Mouse (Mus musculus) C2C12 (cell line): ENCODE results near the gene Ttll4. TPM values are rescaled to one million over a fixed set of nuclear protein-coding genes. Genes with fewer than 3 reads are reported as not detected.

Experiments used
- H3K27me3 ChIP-seq: one replicate; pipeline ENCODE4 v1.6.1; 2011; ENCODE audit not compliant: control insufficient read depth, insufficient read depth, insufficient read length
- H3K36me3 ChIP-seq: one replicate; pipeline ENCODE4 v1.6.1; 2011; ENCODE audit not compliant: control insufficient read depth, insufficient read depth
- H3K4me3 ChIP-seq: one replicate; pipeline ENCODE4 v1.5.1; 2011; ENCODE audit warnings: mild to moderate bottlenecking, control low read depth; ENCODE audit not compliant: poor library complexity, insufficient read depth, severe bottlenecking
- H3K79me2 ChIP-seq: one replicate; pipeline ENCODE4 v1.6.1; 2011; ENCODE audit not compliant: control insufficient read depth, insufficient read depth
- H3K79me3 ChIP-seq: one replicate; pipeline ENCODE4 v1.6.1; 2011; ENCODE audit warnings: low read depth, control low read depth
- H3ac ChIP-seq: one replicate; pipeline ENCODE3; 2011; ENCODE audit warnings: low read depth; ENCODE audit not compliant: control insufficient read depth, insufficient read length
- CEBPB ChIP-seq: IDR thresholded peaks from one replicate; pipeline ENCODE4 v1.6.1; 2011; ENCODE audit warnings: low read depth, mild to moderate bottlenecking, control low read depth, moderate library complexity
- CTCF ChIP-seq: IDR thresholded peaks from one replicate; pipeline ENCODE4 v1.5.1; 2011; ENCODE audit not compliant: control insufficient read depth, insufficient read depth, insufficient read length
- FOSL1 ChIP-seq: IDR thresholded peaks from one replicate; pipeline ENCODE4 v1.8.0; 2011; ENCODE audit warnings: mild to moderate bottlenecking, low read length; ENCODE audit not compliant: poor library complexity, insufficient read depth, severe bottlenecking
- MAX ChIP-seq: IDR thresholded peaks from one replicate; pipeline ENCODE4 v1.6.1; 2011; ENCODE audit warnings: mild to moderate bottlenecking, control low read depth
- MYOD1 ChIP-seq: IDR thresholded peaks from one replicate; pipeline ENCODE4 v1.6.1; 2011; ENCODE audit warnings: low read depth; ENCODE audit not compliant: control insufficient read depth, insufficient read length
- MYOG ChIP-seq: IDR thresholded peaks from one replicate; pipeline ENCODE4 v1.6.1; 2011; ENCODE audit not compliant: control insufficient read depth, insufficient read length; ENCODE audit errors: extremely low read depth
- USF1 ChIP-seq: IDR thresholded peaks from one replicate; pipeline ENCODE4 v1.6.1; 2011; ENCODE audit warnings: low read depth, mild to moderate bottlenecking, control low read depth, moderate library complexity
- polyA plus RNA-seq: library from polyadenylated mRNA; unstranded; fragments of >200 nt; fragmentation: generic; extraction: Trizol; gene quantifications from one replicate; pipeline ENCODE4 v1.2.1, GENCODE M21; 2012; ENCODE audit warnings: missing spikeins

Gene Ttll4
- polyA plus RNA-seq, 1 experiment = 7.6 TPM

DNA sequence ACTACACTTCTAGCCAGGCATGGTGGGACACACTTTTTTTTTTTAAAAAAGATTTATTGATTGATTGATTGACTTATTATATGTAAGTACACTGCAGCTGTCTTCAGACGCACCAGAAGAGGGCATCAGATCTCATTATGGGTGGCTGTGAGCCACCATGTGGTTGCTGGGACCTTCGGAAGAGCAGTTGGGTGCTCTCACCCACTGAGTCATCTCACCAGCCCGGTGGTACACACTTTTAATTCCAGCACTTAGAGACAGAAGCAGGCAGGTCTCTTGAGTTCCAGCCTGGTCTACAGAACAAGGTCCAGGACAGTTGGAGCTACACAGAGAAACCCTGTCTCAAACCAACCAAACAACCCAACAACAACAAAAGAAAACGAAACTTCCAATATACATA lies 50.5 kb downstream of the Ttll4 start:
- TF ChIP-seq FOSL1 (no peak), CEBPB (no peak), CTCF (no peak), MYOD1 (no peak), MAX (no peak), MYOG (no peak), USF1 (no peak)
- no peaks in the 10 kb centered on the region for H3K79me2 ChIP-seq

DNA sequence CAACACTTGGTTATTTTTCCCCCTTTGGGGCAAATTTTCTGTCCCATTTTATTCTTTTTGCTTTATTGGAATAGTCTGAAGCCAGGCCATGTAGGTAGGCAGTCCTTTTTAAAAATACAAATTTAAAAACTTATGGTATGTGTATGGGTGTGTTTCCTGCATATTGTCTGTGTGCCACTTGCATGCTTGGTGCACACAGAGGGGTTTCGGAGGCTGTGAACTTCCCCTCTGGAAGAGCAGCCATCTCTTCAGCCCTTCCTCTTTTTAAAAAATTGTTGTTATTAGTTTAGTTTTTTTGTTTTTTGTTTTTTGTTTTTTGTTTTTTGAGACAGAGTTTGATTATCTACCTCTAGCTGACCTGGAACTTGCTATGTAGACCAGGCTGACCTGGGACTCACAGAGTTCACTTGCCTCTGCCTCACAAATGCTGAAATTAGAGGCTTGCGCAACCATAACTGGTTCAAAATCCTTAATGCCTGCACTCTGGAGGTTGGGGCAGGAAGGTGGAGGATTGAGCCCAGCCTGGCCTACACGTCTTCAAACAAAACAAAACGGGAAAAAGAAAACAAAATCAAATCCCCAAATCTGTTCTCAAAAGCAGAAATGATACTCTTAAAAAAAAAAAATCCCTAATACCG lies 51.0 kb downstream of the Ttll4 start:
- no peaks in the 10 kb centered on the region for H3K79me2 ChIP-seq
- H3K27me3 ChIP-seq = no peaks in the 10 kb centered on the region
- H3K4me3 ChIP-seq = no peak overlapping the region
- H3K79me3 ChIP-seq = no peaks in the 10 kb centered on the region
- H3ac ChIP-seq = no peak overlapping the region
- H3K36me3 ChIP-seq = no peaks in the 10 kb centered on the region
- no peak for TF ChIP-seq USF1
- TF ChIP-seq MYOG = no peak
- TF ChIP-seq CEBPB = peak; percentile 58

More for the DNA sequence above, 50.5 kb downstream of the Ttll4 start:
- H3ac ChIP-seq = no peak overlapping the region
- H3K36me3 ChIP-seq = no peaks in the 10 kb centered on the region
- H3K79me3 ChIP-seq = no peaks in the 10 kb centered on the region
- H3K4me3 ChIP-seq = no peak overlapping the region
- H3K27me3 ChIP-seq = no peaks in the 10 kb centered on the region

DNA sequence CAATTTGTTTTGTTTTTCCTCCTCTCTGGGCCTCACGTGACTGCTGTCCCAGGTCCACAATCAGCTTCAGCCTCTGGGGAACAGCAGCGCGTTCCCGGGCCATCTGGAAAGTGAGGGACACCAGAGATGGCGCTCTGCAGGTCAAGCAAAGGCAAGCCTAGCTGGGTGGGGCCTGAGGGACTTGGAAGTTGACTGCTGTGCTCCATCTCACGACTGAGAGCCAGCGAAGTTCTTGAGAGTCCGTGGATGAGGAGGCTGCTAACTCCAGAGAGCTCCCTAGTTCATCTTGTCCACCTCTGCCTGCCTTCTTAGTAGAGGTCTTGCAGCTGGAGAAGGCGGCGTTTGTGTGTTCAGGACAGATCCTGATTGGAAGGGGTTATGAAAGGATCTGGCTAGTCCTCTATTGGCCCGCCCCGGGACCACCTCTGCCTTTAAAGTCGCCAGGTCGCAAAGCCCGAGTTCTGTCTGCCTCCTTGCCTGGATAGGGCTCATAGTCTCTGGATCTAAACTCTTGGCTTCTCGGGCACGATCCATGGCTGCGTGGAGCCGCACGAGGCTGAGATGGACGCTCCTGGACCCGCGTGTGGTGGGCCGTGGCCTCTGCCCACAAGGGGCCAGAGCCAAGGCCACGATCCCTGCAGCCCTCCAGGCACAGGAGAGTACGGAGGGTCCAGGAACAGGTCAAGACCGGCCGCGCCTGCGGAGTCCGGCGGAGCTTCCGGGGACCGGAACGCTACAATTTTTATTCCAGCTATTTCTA lies 51.7 kb downstream of the Ttll4 start, which contains the start of gene Cyp27a1:
TSS of gene Cyp27a1 (plus strand) at position 476 of the 760 bp plus-strand sequence.
- TF ChIP-seq USF1 (peak; percentile 70), CTCF (no peak), MAX (no peak), MYOD1 (no peak)
- no peaks in the 10 kb centered on the region for H3K79me3 ChIP-seq

DNA sequence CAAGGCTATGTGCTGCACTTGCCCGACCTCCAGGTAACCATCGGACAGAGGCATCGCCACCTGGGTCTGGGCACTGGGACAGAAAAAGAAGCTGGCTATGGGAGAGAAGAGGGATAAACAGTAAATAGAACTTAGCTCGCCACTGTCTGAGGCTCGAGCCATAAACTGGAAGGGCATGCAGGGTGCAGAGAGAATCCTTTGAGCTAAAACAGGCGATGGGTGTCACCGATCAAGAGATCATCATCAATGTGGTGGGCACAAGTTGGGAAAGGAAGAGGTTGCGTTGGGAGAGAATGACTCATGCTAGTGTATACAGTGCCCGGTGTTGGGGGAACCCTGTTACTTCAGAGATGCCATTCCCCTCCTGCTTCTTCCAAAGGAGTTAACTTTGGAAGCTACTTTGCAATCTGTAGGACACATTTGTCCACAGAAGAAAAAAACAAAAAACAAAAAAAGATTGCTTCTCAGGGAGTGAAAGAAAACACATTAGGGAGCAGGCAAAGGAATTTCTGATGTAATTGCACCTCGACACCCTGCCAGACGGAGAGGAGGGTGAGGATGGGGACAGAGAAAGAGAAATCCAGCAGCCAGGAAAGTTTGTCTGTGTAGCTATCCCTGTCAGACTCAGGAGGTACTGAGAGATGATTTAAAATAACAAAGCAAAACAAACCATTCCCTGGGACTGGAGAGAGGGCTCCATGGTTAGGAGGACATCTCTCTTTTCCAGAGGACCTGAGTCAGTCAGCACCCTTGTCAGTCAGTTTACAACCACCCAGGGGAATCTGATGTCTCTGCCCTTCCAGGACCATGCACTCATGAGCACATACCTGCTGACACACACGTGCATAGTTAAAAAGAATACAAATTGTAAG lies 52.5 kb downstream of the Ttll4 start:
- H3K79me2 ChIP-seq = no peaks in the 10 kb centered on the region
- no peak overlapping the region for H3ac ChIP-seq
- no peaks in the 10 kb centered on the region for H3K79me3 ChIP-seq
- no peaks in the 10 kb centered on the region for H3K36me3 ChIP-seq
- no peaks in the 10 kb centered on the region for H3K27me3 ChIP-seq
- TF ChIP-seq MYOD1 (no peak), USF1 (no peak), CEBPB (no peak), MAX (no peak), FOSL1 (no peak), CTCF (no peak), MYOG (no peak)
- no peak overlapping the region for H3K4me3 ChIP-seq

More for the DNA sequence above, 51.7 kb downstream of the Ttll4 start, which contains the start of gene Cyp27a1:
- H3K36me3 ChIP-seq = no peaks in the 10 kb centered on the region
- H3K79me2 ChIP-seq = no peaks in the 10 kb centered on the region
- H3K4me3 ChIP-seq = no peak within 1 kb of the TSS
- H3ac ChIP-seq = no peak within 1 kb of the TSS
- H3K27me3 ChIP-seq = no peaks in the 10 kb centered on the region

DNA sequence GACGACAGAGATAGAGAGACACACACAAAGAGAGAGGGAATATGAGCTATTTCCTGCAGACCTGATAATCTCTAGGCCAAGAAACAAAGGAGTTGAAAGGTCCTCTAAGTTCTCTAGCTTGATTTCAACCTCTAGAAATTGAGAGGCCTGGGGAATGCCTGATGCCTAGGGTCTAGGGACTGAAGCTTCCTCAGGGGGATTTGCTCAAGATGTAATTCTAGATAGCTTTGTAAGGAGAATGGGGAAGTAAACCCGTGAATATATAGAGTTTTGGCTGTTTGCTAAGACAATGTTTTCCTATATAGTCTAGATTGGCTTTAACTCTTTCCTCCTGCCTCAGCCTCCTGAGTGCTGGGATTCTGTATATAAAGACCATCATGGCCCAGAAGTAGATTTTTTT lies 53.4 kb downstream of the Ttll4 start:
- H3K27me3 ChIP-seq = no peaks in the 10 kb centered on the region
- no peak for TF ChIP-seq USF1
- no peak for TF ChIP-seq MYOG
- no peaks in the 10 kb centered on the region for H3K79me3 ChIP-seq
- H3ac ChIP-seq = no peak overlapping the region
- H3K36me3 ChIP-seq = no peaks in the 10 kb centered on the region
- H3K79me2 ChIP-seq = no peaks in the 10 kb centered on the region
- no peak overlapping the region for H3K4me3 ChIP-seq
